Mouse (Mus musculus): ENCODE data around the gene Ackr1. TPM values are rescaled to one million over a fixed set of nuclear protein-coding genes. Genes with fewer than 3 reads are reported as not detected.

Ackr1 gene
- polyA plus RNA-seq, 1 experiment from 2014 or later, result 0.85 TPM

GRCm38 (mm10) chr1:173329743-173330142, 3.8 kb downstream of the Ackr1 start:
- Histone ChIP-seq H3K4me1 (replicated peaks; ENCODE audit: control insufficient read depth, insufficient read depth) (no peaks in the 10 kb centered on the region), H3K4me2 (replicated peaks; ENCODE audit: low read depth) (no peak overlapping the region), H3K36me3 (ENCODE audit: control insufficient read depth, insufficient read depth, low read length) (no peaks in the 10 kb centered on the region), H3K4me3 (ENCODE audit: low read depth, low read length) (no peak overlapping the region), H3K27me3 (ENCODE audit: control insufficient read depth, insufficient read depth, low read length) (no peaks in the 10 kb centered on the region), H3K9me3 (ENCODE audit: control insufficient read depth, low read length) (no peaks in the 10 kb centered on the region), H3K9ac (ENCODE audit: low read length) (no peak overlapping the region), H3K27ac (replicated peaks) (no peak overlapping the region)
- TF ChIP-seq EP300 (optimal IDR thresholded peaks at IDR 0.05), result no peak
- no peak for TF ChIP-seq CTCF (IDR thresholded peaks at IDR 0.05; ENCODE audit: low read depth)
- no peak for DNase-seq (ENCODE audit: low spot score)
- WGBS, result 72% methylated on average over 5 of the region's 5 CpGs
- ATAC-seq (ENCODE audit: low FRiP score, low TSS enrichment), result no peak

GRCm38 (mm10) chr1:173329185-173329584, 4.4 kb downstream of the Ackr1 start:
- Histone ChIP-seq H3K9me3 (ENCODE audit: control insufficient read depth, low read length) (no peaks in the 10 kb centered on the region), H3K4me1 (replicated peaks; ENCODE audit: control insufficient read depth, insufficient read depth) (no peaks in the 10 kb centered on the region), H3K4me3 (ENCODE audit: low read depth, low read length) (no peak overlapping the region), H3K9ac (ENCODE audit: low read length) (no peak overlapping the region), H3K36me3 (ENCODE audit: control insufficient read depth, insufficient read depth, low read length) (no peaks in the 10 kb centered on the region), H3K27me3 (ENCODE audit: control insufficient read depth, insufficient read depth, low read length) (no peaks in the 10 kb centered on the region), H3K27ac (replicated peaks) (no peak overlapping the region), H3K4me2 (replicated peaks; ENCODE audit: low read depth) (no peak overlapping the region)
- TF ChIP-seq CTCF (IDR thresholded peaks at IDR 0.05; ENCODE audit: low read depth) (no peak), EP300 (optimal IDR thresholded peaks at IDR 0.05) (no peak)
- no peak for ATAC-seq (ENCODE audit: low FRiP score, low TSS enrichment)
- WGBS, result 35% methylated on average over 4 of the region's 4 CpGs
- no peak for DNase-seq (ENCODE audit: low spot score)

DNA sequence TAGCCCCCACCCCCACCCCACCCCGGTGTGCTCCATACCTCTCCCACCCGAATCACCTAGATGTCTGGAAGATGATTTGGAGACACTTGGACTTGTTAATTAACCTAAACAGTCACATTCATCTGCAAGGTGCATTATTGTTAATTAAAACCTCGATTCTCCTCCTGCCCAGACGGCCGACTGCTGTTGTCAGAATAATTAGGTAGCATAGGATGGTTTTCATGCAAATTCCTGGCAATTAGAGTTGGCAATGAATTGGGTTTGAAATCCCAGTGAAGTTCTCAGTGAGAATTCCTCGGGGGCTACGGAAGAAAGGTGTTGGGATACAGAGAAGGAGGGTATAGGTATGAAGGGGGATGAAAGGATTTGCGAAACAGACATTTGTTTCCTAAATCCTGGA, 5.1 kb downstream of the Ackr1 start:
- H3K4me3 ChIP-seq (ENCODE audit: low read depth, low read length), result no peak overlapping the region
- no peak overlapping the region for H3K27ac ChIP-seq (replicated peaks)
- no peaks in the 10 kb centered on the region for H3K9me3 ChIP-seq (ENCODE audit: control insufficient read depth, low read length)
- no peaks in the 10 kb centered on the region for H3K36me3 ChIP-seq (ENCODE audit: control insufficient read depth, insufficient read depth, low read length)
- WGBS, result 70% methylated on average over 8 of the region's 8 CpGs
- H3K9ac ChIP-seq (ENCODE audit: low read length), result no peak overlapping the region
- DNase-seq (ENCODE audit: low spot score), result no peak
- TF ChIP-seq EP300 (optimal IDR thresholded peaks at IDR 0.05), result no peak
- no peak for TF ChIP-seq CTCF (IDR thresholded peaks at IDR 0.05; ENCODE audit: low read depth)
- no peaks in the 10 kb centered on the region for H3K4me1 ChIP-seq (replicated peaks; ENCODE audit: control insufficient read depth, insufficient read depth)
- no peak for ATAC-seq (ENCODE audit: low FRiP score, low TSS enrichment)
- no peaks in the 10 kb centered on the region for H3K27me3 ChIP-seq (ENCODE audit: control insufficient read depth, insufficient read depth, low read length)
- H3K4me2 ChIP-seq (replicated peaks; ENCODE audit: low read depth), result no peak overlapping the region

GRCm38 (mm10) chr1:173326552-173326951, 7.0 kb downstream of the Ackr1 start:
- ATAC-seq (ENCODE audit: low FRiP score, low TSS enrichment) (no peak), DNase-seq (ENCODE audit: low spot score) (no peak)
- no peak overlapping the region for H3K9ac ChIP-seq (ENCODE audit: low read length)
- H3K36me3 ChIP-seq (ENCODE audit: control insufficient read depth, insufficient read depth, low read length), result no peaks in the 10 kb centered on the region
- H3K9me3 ChIP-seq (ENCODE audit: control insufficient read depth, low read length), result no peaks in the 10 kb centered on the region
- H3K27me3 ChIP-seq (ENCODE audit: control insufficient read depth, insufficient read depth, low read length), result no peaks in the 10 kb centered on the region
- no peak overlapping the region for H3K4me3 ChIP-seq (ENCODE audit: low read depth, low read length)
- no peak overlapping the region for H3K4me2 ChIP-seq (replicated peaks; ENCODE audit: low read depth)
- WGBS, result 39% methylated on average over 1 of the region's 1 CpGs
- TF ChIP-seq CTCF (IDR thresholded peaks at IDR 0.05; ENCODE audit: low read depth), result no peak
- TF ChIP-seq EP300 (optimal IDR thresholded peaks at IDR 0.05), result no peak
- H3K4me1 ChIP-seq (replicated peaks; ENCODE audit: control insufficient read depth, insufficient read depth), result no peaks in the 10 kb centered on the region
- H3K27ac ChIP-seq (replicated peaks), result no peak overlapping the region

DNA sequence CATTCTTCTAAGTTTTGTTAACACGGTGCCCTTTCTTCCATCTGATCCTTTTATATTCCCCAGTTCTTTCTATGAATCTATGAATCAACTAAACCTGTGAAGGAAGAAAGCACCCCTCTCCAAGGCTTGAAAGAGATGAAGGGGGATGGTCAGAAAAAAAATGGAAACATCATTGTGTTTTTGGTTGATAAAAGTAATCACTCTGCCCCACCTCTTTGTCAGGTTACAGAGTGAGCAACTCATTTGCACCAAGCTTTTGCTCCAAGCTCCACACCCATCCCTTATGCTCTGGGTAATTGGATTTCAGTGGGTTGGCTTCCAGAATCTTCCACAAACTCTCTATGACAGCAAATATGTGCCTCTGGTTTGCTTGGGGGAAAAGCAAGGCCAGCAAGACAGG, 8.2 kb downstream of the Ackr1 start:
- DNase-seq (ENCODE audit: low spot score) (no peak), ATAC-seq (ENCODE audit: low FRiP score, low TSS enrichment) (no peak)
- Histone ChIP-seq H3K36me3 (ENCODE audit: control insufficient read depth, insufficient read depth, low read length) (no peaks in the 10 kb centered on the region), H3K4me2 (replicated peaks; ENCODE audit: low read depth) (no peak overlapping the region), H3K4me1 (replicated peaks; ENCODE audit: control insufficient read depth, insufficient read depth) (no peaks in the 10 kb centered on the region), H3K27ac (replicated peaks) (no peak overlapping the region), H3K27me3 (ENCODE audit: control insufficient read depth, insufficient read depth, low read length) (no peaks in the 10 kb centered on the region), H3K4me3 (ENCODE audit: low read depth, low read length) (no peak overlapping the region), H3K9ac (ENCODE audit: low read length) (no peak overlapping the region), H3K9me3 (ENCODE audit: control insufficient read depth, low read length) (no peaks in the 10 kb centered on the region)
- TF ChIP-seq CTCF (IDR thresholded peaks at IDR 0.05; ENCODE audit: low read depth) (no peak), EP300 (optimal IDR thresholded peaks at IDR 0.05) (no peak)
- WGBS, result 89% methylated on average over 1 of the region's 1 CpGs

DNA sequence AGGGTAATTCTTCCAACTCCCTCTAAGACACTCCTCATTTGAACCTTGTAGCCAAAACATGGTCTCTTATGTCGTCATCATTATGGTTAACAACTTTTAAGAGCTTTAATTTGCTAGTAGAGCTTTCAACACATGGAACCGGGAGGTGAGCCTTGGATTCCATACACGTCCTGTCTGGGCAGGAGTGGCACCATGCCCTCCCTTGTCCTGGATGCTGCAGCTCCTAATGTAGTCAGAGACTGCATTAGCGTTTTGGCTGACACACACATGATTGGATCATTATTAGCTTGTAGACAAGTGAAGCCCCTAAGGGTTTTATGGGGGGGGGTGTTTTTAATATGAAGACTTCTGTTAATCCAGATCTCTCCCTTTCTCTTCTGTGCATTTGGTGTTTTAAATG, 8.6 kb downstream of the Ackr1 start:
- Histone ChIP-seq H3K4me3 (ENCODE audit: low read depth, low read length) (no peak overlapping the region), H3K4me1 (replicated peaks; ENCODE audit: control insufficient read depth, insufficient read depth) (no peaks in the 10 kb centered on the region), H3K9ac (ENCODE audit: low read length) (no peak overlapping the region), H3K27ac (replicated peaks) (no peak overlapping the region), H3K27me3 (ENCODE audit: control insufficient read depth, insufficient read depth, low read length) (no peaks in the 10 kb centered on the region), H3K9me3 (ENCODE audit: control insufficient read depth, low read length) (no peaks in the 10 kb centered on the region), H3K4me2 (replicated peaks; ENCODE audit: low read depth) (no peak overlapping the region), H3K36me3 (ENCODE audit: control insufficient read depth, insufficient read depth, low read length) (no peaks in the 10 kb centered on the region)
- ATAC-seq (ENCODE audit: low FRiP score, low TSS enrichment) (no peak), DNase-seq (ENCODE audit: low spot score) (no peak)
- TF ChIP-seq CTCF (IDR thresholded peaks at IDR 0.05; ENCODE audit: low read depth) (no peak), EP300 (optimal IDR thresholded peaks at IDR 0.05) (no peak)
- WGBS, result 60% methylated on average over 4 of the region's 4 CpGs
